Mouse (Mus musculus) heart, embryonic 15.5 days (tissue): ENCODE data around the gene Gm49325. TPM values are rescaled to one million over a fixed set of nuclear protein-coding genes. Genes with fewer than 3 reads are reported as not detected.

Source experiments
- ATAC-seq: fragments of 200-750 bp; cut with Nextera tagmentation; replicated peaks from 2 replicates; pipeline ENCODE4 v1.8.0; 2017; ENCODE audit warnings: low read depth, moderate TSS enrichment; ENCODE audit not compliant: insufficient number of reproducible peaks, insufficient read depth, low FRiP score
- H3K27ac ChIP-seq: fragments of 300-500 bp; sonication (generic); 2 replicates; pipeline ENCODE4 v1.5.1; 2015; ENCODE audit warnings: mild to moderate bottlenecking, inconsistent platforms
- H3K27me3 ChIP-seq: fragments of 300-500 bp; sonication (generic); 2 replicates; pipeline ENCODE4 v1.6.1; 2015; ENCODE audit warnings: inconsistent platforms
- H3K36me3 ChIP-seq: fragments of 300-500 bp; sonication (generic); 2 replicates; pipeline ENCODE4 v1.6.1; 2015; ENCODE audit warnings: mild to moderate bottlenecking, inconsistent platforms
- H3K4me1 ChIP-seq: fragments of 300-500 bp; sonication (generic); replicated peaks from 2 replicates; pipeline ENCODE4 v1.6.1; 2015; ENCODE audit warnings: inconsistent platforms
- H3K4me2 ChIP-seq: fragments of 300-500 bp; sonication (generic); 2 replicates; pipeline ENCODE4 v1.6.1; 2015; ENCODE audit warnings: inconsistent platforms, mild to moderate bottlenecking, moderate library complexity
- H3K4me3 ChIP-seq: fragments of 300-500 bp; sonication (generic); 2 replicates; pipeline ENCODE4 v1.5.1; 2015; ENCODE audit warnings: mild to moderate bottlenecking, inconsistent platforms
- H3K9ac ChIP-seq: fragments of 300-500 bp; sonication (generic); 2 replicates; pipeline ENCODE4 v1.6.1; 2015; ENCODE audit warnings: mild to moderate bottlenecking, inconsistent platforms
- H3K9me3 ChIP-seq: fragments of 300-500 bp; sonication (generic); replicated peaks from 2 replicates; pipeline ENCODE4 v1.6.1; 2016; ENCODE audit warnings: inconsistent platforms
- WGBS: fragments of 180-500 bp; shearing (Covaris S2); methylation state at CpG from one replicate; pipeline ENCODE4 v1.1.7; 2015; ENCODE audit warnings: mixed read lengths; 5-methylcytosine and 5-hydroxymethylcytosine counted together
- polyA plus RNA-seq: library from polyadenylated mRNA; unstranded; fragments of >200 nt; fragmentation: Nextera tagmentation; extraction: Ambion mirVana; gene quantifications from 2 replicates; pipeline ENCODE4 v1.2.1, GENCODE M21; 2015

Gene Gm49325
- polyA plus RNA-seq, 1 experiment from 2014 or later: 3.9 TPM

DNA sequence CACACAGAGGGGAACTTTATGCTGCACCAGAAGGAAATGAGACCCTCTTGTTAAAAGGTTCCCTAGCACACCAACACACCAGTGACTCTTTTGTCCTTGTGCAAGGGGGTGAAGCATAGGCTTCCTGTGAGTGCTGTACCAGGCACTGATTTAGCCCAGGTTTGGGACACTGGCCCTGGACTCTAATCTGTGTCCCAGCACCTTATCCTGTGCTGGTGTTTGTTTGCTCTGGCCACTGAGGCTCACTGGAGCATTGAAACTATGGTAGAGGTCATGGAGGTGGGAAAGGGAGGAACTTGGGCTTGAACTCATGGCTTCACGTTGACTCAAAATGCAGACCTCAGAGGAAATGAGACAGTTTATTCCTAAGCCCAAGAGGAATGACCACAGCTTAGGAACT, 32.8 kb upstream of the Gm49325 start:
- Histone ChIP-seq H3K36me3 (no peaks in the 10 kb centered on the region), H3K4me3 (no peak overlapping the region), H3K9me3 (no peaks in the 10 kb centered on the region), H3K27me3 (no peaks in the 10 kb centered on the region), H3K9ac (no peak overlapping the region), H3K4me2 (no peak overlapping the region), H3K27ac (no peak overlapping the region), H3K4me1 (no peaks in the 10 kb centered on the region)
- ATAC-seq: no peak
- WGBS: 70% methylated on average over 1 of the region's 1 CpGs

GRCm38 (mm10) chr10:77580027-77580920, 25.7 kb upstream of the Gm49325 start:
- H3K27ac ChIP-seq: peak overlapping the region; percentile 83
- peaks cover 26% of the 10 kb centered on the region for H3K4me1 ChIP-seq
- peak overlapping the region; percentile 74; the same call in 1 of the 2 replicates for H3K4me2 ChIP-seq

DNA sequence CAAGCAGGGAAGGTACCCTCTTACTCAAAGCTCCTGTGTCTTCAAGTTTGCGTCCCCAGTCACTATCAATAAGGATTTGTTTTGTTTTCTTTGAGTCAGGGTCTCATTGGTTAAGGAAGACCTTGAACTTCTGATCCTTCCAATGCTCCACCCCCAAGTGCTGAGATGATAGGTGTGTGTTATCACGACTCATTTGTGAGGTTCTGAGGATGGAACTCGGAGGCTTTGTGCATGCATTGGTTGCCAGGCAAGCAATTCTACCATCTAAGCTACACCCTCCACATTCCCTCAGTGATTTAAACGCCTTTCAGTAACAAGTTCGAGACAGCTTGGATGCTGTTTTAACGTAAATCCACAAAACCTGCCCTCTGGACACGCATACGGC, 25.0 kb upstream of the Gm49325 start:
- no peak for ATAC-seq
- Histone ChIP-seq H3K9ac (peak overlapping the region; percentile 45), H3K4me1 (peaks cover 29% of the 10 kb centered on the region), H3K27ac (peak overlapping the region; percentile 83), H3K9me3 (no peaks in the 10 kb centered on the region), H3K27me3 (no peaks in the 10 kb centered on the region), H3K4me2 (peak overlapping the region; percentile 74), H3K36me3 (no peaks in the 10 kb centered on the region), H3K4me3 (peak overlapping the region; percentile 80)
- WGBS: 8% methylated on average over 8 of the region's 8 CpGs

More at GRCm38 (mm10) chr10:77580027-77580920, 25.7 kb upstream of the Gm49325 start:
- Histone ChIP-seq H3K36me3 (no peaks in the 10 kb centered on the region), H3K9me3 (no peaks in the 10 kb centered on the region), H3K9ac (no peak overlapping the region), H3K4me3 (no peak overlapping the region), H3K27me3 (no peaks in the 10 kb centered on the region)
- ATAC-seq: no peak
- 52% methylated on average over 10 of the region's 10 CpGs for WGBS

- WGBS: under 1% methylated on average over 64 of the region's 64 CpGs
- Histone ChIP-seq H3K27me3 (no peaks in the 10 kb centered on the region), H3K4me3 (peak within 1 kb of the TSS; percentile 80), H3K4me1 (peaks cover 34% of the 10 kb centered on the region), H3K9ac (peak within 1 kb of the TSS; percentile 82), H3K27ac (peak within 1 kb of the TSS; percentile 96), H3K36me3 (no peaks in the 10 kb centered on the region), H3K9me3 (no peaks in the 10 kb centered on the region), H3K4me2 (peak within 1 kb of the TSS; percentile 74)
- ATAC-seq: peak; percentile 96
These were observed 24.4 kb upstream of the Gm49325 start, which contains the start of gene Pttg1ip for GRCm38 (mm10) chr10:77581408-77582284. Gene Pttg1ip (plus strand): TSS chr10:77581720.

DNA sequence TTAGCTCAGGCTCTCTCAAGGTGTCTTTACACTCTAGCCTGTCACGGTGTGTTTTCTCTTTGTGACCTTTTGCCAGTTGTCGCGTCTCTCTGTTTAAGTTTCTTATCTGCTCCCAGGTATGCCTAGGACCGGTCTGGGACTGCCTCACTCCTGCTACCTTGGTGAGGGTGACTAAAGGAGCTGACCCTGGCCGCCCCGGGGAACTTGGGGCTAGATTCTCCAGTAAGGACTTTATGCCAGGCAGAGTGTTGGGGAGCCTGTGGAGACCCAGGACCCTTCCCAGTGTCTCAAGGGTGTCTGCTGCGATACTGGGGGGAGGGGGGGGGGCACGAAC, 23.7 kb upstream of the Gm49325 start:
- Histone ChIP-seq H3K27ac (peak overlapping the region; percentile 96), H3K4me2 (peak overlapping the region; percentile 74), H3K9me3 (no peaks in the 10 kb centered on the region), H3K4me1 (peaks cover 39% of the 10 kb centered on the region), H3K27me3 (no peaks in the 10 kb centered on the region), H3K36me3 (0 out of 2 replicates have a peak, but pooled peaks cover 3% of the 10 kb centered on the region), H3K4me3 (peak overlapping the region; percentile 80), H3K9ac (peak overlapping the region; percentile 82)
- no peak for ATAC-seq
- WGBS: 3% methylated on average over 8 of the region's 8 CpGs

- H3K27me3 ChIP-seq: no peaks in the 10 kb centered on the region
- no peak for ATAC-seq
- H3K36me3 ChIP-seq: 0 out of 2 replicates have a peak, but pooled peaks cover 9% of the 10 kb centered on the region
- no peak overlapping the region for H3K9ac ChIP-seq
- H3K4me1 ChIP-seq: peaks cover 47% of the 10 kb centered on the region
- WGBS: 57% methylated on average over 10 of the region's 10 CpGs
- H3K4me3 ChIP-seq: no peak overlapping the region
- peak overlapping the region; percentile 23 for H3K4me2 ChIP-seq
- no peaks in the 10 kb centered on the region for H3K9me3 ChIP-seq
- H3K27ac ChIP-seq: peak overlapping the region; percentile 28
These were observed 22.1 kb upstream of the Gm49325 start for GRCm38 (mm10) chr10:77583795-77584422.

GRCm38 (mm10) chr10:77586637-77587036, 19.4 kb upstream of the Gm49325 start:
- Histone ChIP-seq H3K4me2 (no peak overlapping the region), H3K36me3 (0 out of 2 replicates have a peak, but pooled peaks cover 16% of the 10 kb centered on the region), H3K27ac (no peak overlapping the region), H3K4me1 (peaks cover 63% of the 10 kb centered on the region), H3K27me3 (no peaks in the 10 kb centered on the region), H3K9me3 (no peaks in the 10 kb centered on the region), H3K4me3 (no peak overlapping the region), H3K9ac (no peak overlapping the region)
- WGBS: 89% methylated on average over 3 of the region's 3 CpGs
- no peak for ATAC-seq

- H3K9me3 ChIP-seq: no peaks in the 10 kb centered on the region
- H3K36me3 ChIP-seq: 0 out of 2 replicates have a peak, but pooled peaks cover 16% of the 10 kb centered on the region
- H3K4me1 ChIP-seq: peaks cover 64% of the 10 kb centered on the region
- no peak overlapping the region for H3K27ac ChIP-seq
- ATAC-seq: no peak
- no peaks in the 10 kb centered on the region for H3K27me3 ChIP-seq
- H3K4me2 ChIP-seq: no peak overlapping the region
- no peak overlapping the region for H3K9ac ChIP-seq
- 91% methylated on average over 6 of the region's 6 CpGs for WGBS
- H3K4me3 ChIP-seq: no peak overlapping the region
These were observed 18.8 kb upstream of the Gm49325 start for GRCm38 (mm10) chr10:77587091-77587775.

DNA sequence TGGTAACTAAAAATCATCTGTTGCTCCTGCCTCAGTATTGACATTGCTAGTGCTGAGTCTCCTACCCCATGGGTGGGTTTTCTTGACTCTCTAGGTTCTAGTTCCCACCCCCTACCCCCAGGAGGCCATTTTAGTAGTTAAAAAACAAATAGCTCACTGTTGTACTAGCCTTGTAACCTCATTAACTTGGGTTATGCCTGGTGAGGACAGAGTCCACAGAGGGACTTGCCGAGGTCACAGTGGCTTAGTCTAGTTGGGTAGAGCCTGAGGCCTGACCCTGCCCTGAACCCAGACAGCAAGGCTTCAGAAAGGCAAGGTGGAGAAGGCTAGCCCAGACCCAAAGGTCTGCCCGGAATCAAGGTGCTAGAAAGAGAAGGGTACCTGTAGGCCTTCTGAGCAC, 18.0 kb upstream of the Gm49325 start:
- H3K4me3 ChIP-seq: no peak overlapping the region
- no peak overlapping the region for H3K27ac ChIP-seq
- no peaks in the 10 kb centered on the region for H3K9me3 ChIP-seq
- ATAC-seq: no peak
- no peak overlapping the region for H3K9ac ChIP-seq
- H3K36me3 ChIP-seq: peaks cover 21% of the 10 kb centered on the region
- no peaks in the 10 kb centered on the region for H3K27me3 ChIP-seq
- 86% methylated on average over 2 of the region's 2 CpGs for WGBS
- H3K4me1 ChIP-seq: peaks cover 55% of the 10 kb centered on the region
- no peak overlapping the region for H3K4me2 ChIP-seq

DNA sequence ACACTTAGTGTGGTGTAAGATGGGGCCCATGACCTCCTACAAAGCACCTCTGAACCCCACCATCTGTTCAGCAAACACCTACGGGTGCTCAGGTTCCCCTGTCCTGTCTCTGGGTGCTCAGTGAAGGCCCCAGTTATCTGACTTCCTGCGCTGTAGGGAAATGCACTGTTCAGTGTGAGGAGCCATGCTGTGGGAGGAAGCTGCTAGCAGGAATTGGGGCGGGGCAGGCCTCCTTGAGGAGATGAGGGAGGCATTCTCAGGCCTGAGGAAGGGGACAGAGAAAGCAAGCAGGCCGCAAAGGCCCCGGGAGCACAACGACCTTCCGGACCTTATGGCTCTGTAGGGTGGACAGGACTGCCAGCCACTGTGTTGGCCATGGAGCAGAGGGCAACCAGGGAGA, 16.9 kb upstream of the Gm49325 start:
- Histone ChIP-seq H3K4me3 (no peak overlapping the region), H3K36me3 (peaks cover 32% of the 10 kb centered on the region), H3K9ac (no peak overlapping the region), H3K27ac (peak overlapping the region; percentile 62), H3K4me2 (no peak overlapping the region), H3K9me3 (no peaks in the 10 kb centered on the region), H3K4me1 (peaks cover 45% of the 10 kb centered on the region), H3K27me3 (no peaks in the 10 kb centered on the region)
- no peak for ATAC-seq
- 69% methylated on average over 7 of the region's 7 CpGs for WGBS
